ENCODE assay signal across 9 mouse cellular contexts in the genomic region with DNA sequence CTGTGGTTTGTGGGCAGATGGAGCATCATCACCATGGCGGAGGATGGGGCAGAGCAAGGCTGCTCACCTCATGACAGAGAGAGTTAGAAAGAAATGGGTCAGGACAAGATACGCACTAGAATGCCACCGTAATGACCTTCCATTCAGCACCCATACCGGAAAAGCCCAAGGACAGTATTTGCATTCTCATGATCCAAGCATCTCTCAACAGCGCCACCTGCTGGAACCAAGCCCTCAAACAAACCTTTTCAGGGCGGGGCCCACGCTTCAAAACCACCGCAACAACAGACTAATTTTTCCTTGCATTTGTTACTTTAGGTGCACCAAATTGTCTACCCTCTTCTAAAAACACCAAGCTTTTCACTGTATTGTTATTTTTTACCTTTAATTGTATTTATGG. TPM values are rescaled to one million over a fixed set of nuclear protein-coding genes. Genes with fewer than 3 reads are reported as not detected.
DNase-seq lines count a peak whose midpoint lies in the region; TF ChIP-seq lines count a peak whose summit lies in the region.
"Had no signal": no experiment of that assay in that cellular context is flagged by ENCODE, and none has a peak within 500 bp of the region (broad histone marks: within the 10 kb centered on the region; RNA-seq: fewer than 3 reads in every experiment).

No protein-coding gene starts in this region.

- H3K79me3 ChIP-seq in C2C12 (ENCODE audit: low read depth), result no peaks in the 10 kb centered on the region

- H3K36me3 ChIP-seq in C2C12 (ENCODE audit: control insufficient read depth, insufficient read depth), result no peaks in the 10 kb centered on the region
- no peaks in the 10 kb centered on the region for H3K36me3 ChIP-seq in splenic B cell, adult 2 months (ENCODE audit: control insufficient read depth, insufficient read depth, low read length, poor library complexity, severe bottlenecking)

- H3ac ChIP-seq in C2C12 (ENCODE audit: control insufficient read depth, insufficient read length, low read depth), result no peak overlapping the region

- H3K4me3 ChIP-seq in C2C12 (ENCODE audit: insufficient read depth, poor library complexity, severe bottlenecking), result no peak overlapping the region

- TF ChIP-seq CTCF in C2C12 (IDR thresholded peaks at IDR 0.05; ENCODE audit: control insufficient read depth, insufficient read depth, insufficient read length), result peak; percentile 19

- no peaks in the 10 kb centered on the region for H3K27me3 ChIP-seq in C2C12 (ENCODE audit: control insufficient read depth, insufficient read depth, insufficient read length)
- H3K27me3 ChIP-seq in splenic B cell, adult 2 months (ENCODE audit: control insufficient read depth, insufficient read depth, low read length, poor library complexity, severe bottlenecking), result no peaks in the 10 kb centered on the region

- peak; percentile 50 for DNase-seq in gastrocnemius, postnatal 10 days
- no peak for DNase-seq in gastrocnemius, adult 8-10 months (ENCODE audit: low spot score in 2 of 2)
- peak; percentile 69 for DNase-seq in adrenal gland, postnatal 14 days
- DNase-seq in embryo, embryonic 11.5 days (ENCODE audit: low read depth, low spot score), result peak; percentile 31
- DNase-seq in layer of hippocampus, adult 11-12 months (ENCODE audit: low spot score), result peak; percentile 58
- peak; percentile 25 to 61 for DNase-seq in lung, postnatal 4 days
- DNase-seq in splenic B cell, adult 2 months (ENCODE audit: low read depth, low spot score), result peak; percentile 75

- no peaks in the 10 kb centered on the region for H3K79me2 ChIP-seq in C2C12 (ENCODE audit: control insufficient read depth, insufficient read depth)

TF ChIP-seq in C2C12, 6 proteins besides CTCF, POLR2A, EP300 and RAD21:
- TF ChIP-seq CEBPB (IDR thresholded peaks at IDR 0.05; ENCODE audit: low read depth) (no peak), FOSL1 (IDR thresholded peaks at IDR 0.05; ENCODE audit: insufficient read depth, low read length, poor library complexity, severe bottlenecking) (no peak), USF1 (IDR thresholded peaks at IDR 0.05; ENCODE audit: low read depth) (no peak), MYOG (IDR thresholded peaks at IDR 0.05; ENCODE audit: control insufficient read depth, extremely low read depth, insufficient read length) (no peak), MAX (IDR thresholded peaks at IDR 0.05) (no peak), MYOD1 (IDR thresholded peaks at IDR 0.05; ENCODE audit: control insufficient read depth, insufficient read length, low read depth) (no peak)
TF ChIP-seq in C2C12: peak in this region for 0.

RNA-seq across cellular contexts. Expression of a gene that starts 21.6 kb away (rescaled TPM):
- not detected for total RNA-seq in gastrocnemius, postnatal 10 days (2021)
- total RNA-seq in gastrocnemius, adult 8-10 months (2022), result not detected
- polyA plus RNA-seq in C2C12 (2012; fragmentation: generic; extraction: Trizol), result not detected
- total RNA-seq in adrenal gland, postnatal 14 days (2021), result not detected in 2 replicates
- total RNA-seq: left cerebral cortex, postnatal 10 days had no signal

RNA-seq across cellular contexts. Expression of a gene that starts 38.2 kb away (rescaled TPM):
- total RNA-seq in gastrocnemius, postnatal 10 days (2021), result under 1 TPM in 1 of 2 experiments, not detected in 1; 0.16 TPM
- not detected for total RNA-seq in gastrocnemius, adult 8-10 months (2022)
- polyA plus RNA-seq in C2C12 (2012; fragmentation: generic; extraction: Trizol), result 0.05 TPM
- total RNA-seq in adrenal gland, postnatal 14 days (2021), result 4.5 and 5.1 TPM in 2 replicates

RNA-seq across cellular contexts. Expression of a gene that starts 49.4 kb away (rescaled TPM):
- 10 to 100 TPM; 11.3 to 13.6 TPM for total RNA-seq in gastrocnemius, postnatal 10 days (2021)
- 10 to 100 TPM in 2 of 4 experiments, 1 to 10 TPM in 2; 7.5 to 10.3 (median 9.1) TPM for total RNA-seq in gastrocnemius, adult 8-10 months (2022)
- 7.5 TPM for polyA plus RNA-seq in C2C12 (2012; fragmentation: generic; extraction: Trizol)
- total RNA-seq in adrenal gland, postnatal 14 days (2021), result 16.2 and 18.9 TPM in 2 replicates

Comparison
In these comparisons a context has a peak if more than half of its experiments do, and no peak if none do; other contexts are left out.
1. DNase-seq: peak in gastrocnemius, postnatal 10 days (single experiment), adrenal gland, postnatal 14 days (single experiment), embryo, embryonic 11.5 days (single experiment), layer of hippocampus, adult 11-12 months (single experiment), lung, postnatal 4 days (2 of 2) and splenic B cell, adult 2 months (single experiment); none in gastrocnemius, adult 8-10 months (0 of 2).